Mouse (Mus musculus): ENCODE measurements around the gene Ugt2b37. TPM values are rescaled to one million over a fixed set of nuclear protein-coding genes. Genes with fewer than 3 reads are reported as not detected.
"Not testable (repeated sequence)": the region's sequence is repeated elsewhere in the genome, so short reads cannot be mapped to it uniquely, and the experiment has no call there.

Ugt2b37 gene
- not detected in 2 replicates for polyA plus RNA-seq (2014; fragmentation: Nextera tagmentation; extraction: Ambion mirVana)

GRCm38 (mm10) chr5:87254676-87255075 is at the start of gene Ugt2b37:
Gene Ugt2b37, minus strand, starts transcription at chr5:87254804.
- not testable (repeated sequence) for H3K27ac ChIP-seq (ENCODE audit: low read depth, low read length); H3K4me1 ChIP-seq (ENCODE audit: control insufficient read depth, insufficient read depth, low read length); H3K4me2 ChIP-seq; H3K27me3 ChIP-seq (ENCODE audit: control insufficient read depth, insufficient read depth, low read length); ATAC-seq (replicated peaks; ENCODE audit: insufficient number of reproducible peaks, low FRiP score, low TSS enrichment); H3K9me3 ChIP-seq (replicated peaks; ENCODE audit: control insufficient read depth, low read length); H3K4me3 ChIP-seq (ENCODE audit: low read depth, low read length); H3K36me3 ChIP-seq (ENCODE audit: control insufficient read depth, insufficient read depth, low read length); H3K9ac ChIP-seq (ENCODE audit: low read depth, low read length)
- 75% methylated on average over 3 of the region's 3 CpGs for WGBS (ENCODE audit: insufficient replicate concordance)

- H3K27ac ChIP-seq (ENCODE audit: low read depth, low read length); H3K4me2 ChIP-seq; H3K4me3 ChIP-seq (ENCODE audit: low read depth, low read length); ATAC-seq (replicated peaks; ENCODE audit: insufficient number of reproducible peaks, low FRiP score, low TSS enrichment); H3K9me3 ChIP-seq (replicated peaks; ENCODE audit: control insufficient read depth, low read length); H3K9ac ChIP-seq (ENCODE audit: low read depth, low read length); H3K27me3 ChIP-seq (ENCODE audit: control insufficient read depth, insufficient read depth, low read length); H3K4me1 ChIP-seq (ENCODE audit: control insufficient read depth, insufficient read depth, low read length); H3K36me3 ChIP-seq (ENCODE audit: control insufficient read depth, insufficient read depth, low read length): not testable (repeated sequence)
- 82% methylated on average over 4 of the region's 4 CpGs for WGBS (ENCODE audit: insufficient replicate concordance)
These were observed 31.6 kb upstream of the Ugt2b37 start for GRCm38 (mm10) chr5:87286180-87286579.

- H3K27me3 ChIP-seq (ENCODE audit: control insufficient read depth, insufficient read depth, low read length); ATAC-seq (replicated peaks; ENCODE audit: insufficient number of reproducible peaks, low FRiP score, low TSS enrichment): not testable (repeated sequence)
These were observed 21.4 kb upstream of the Ugt2b37 start for GRCm38 (mm10) chr5:87275986-87276385.

GRCm38 (mm10) chr5:87275581-87275980 is 21.0 kb upstream of the Ugt2b37 start:
- Histone ChIP-seq H3K27me3 (ENCODE audit: control insufficient read depth, insufficient read depth, low read length) (no peaks in the 10 kb centered on the region), H3K9ac (ENCODE audit: low read depth, low read length) (no peak overlapping the region), H3K4me2 (no peak overlapping the region), H3K4me3 (ENCODE audit: low read depth, low read length) (no peak overlapping the region), H3K27ac (ENCODE audit: low read depth, low read length) (no peak overlapping the region), H3K4me1 (ENCODE audit: control insufficient read depth, insufficient read depth, low read length) (no peaks in the 10 kb centered on the region), H3K9me3 (replicated peaks; ENCODE audit: control insufficient read depth, low read length) (no peaks in the 10 kb centered on the region), H3K36me3 (ENCODE audit: control insufficient read depth, insufficient read depth, low read length) (no peaks in the 10 kb centered on the region)
- ATAC-seq (replicated peaks; ENCODE audit: insufficient number of reproducible peaks, low FRiP score, low TSS enrichment): no peak
- WGBS (ENCODE audit: insufficient replicate concordance): 78% methylated on average over 6 of the region's 6 CpGs

More at GRCm38 (mm10) chr5:87275986-87276385, 21.4 kb upstream of the Ugt2b37 start:
- H3K4me2 ChIP-seq; H3K9ac ChIP-seq (ENCODE audit: low read depth, low read length); H3K4me1 ChIP-seq (ENCODE audit: control insufficient read depth, insufficient read depth, low read length); H3K9me3 ChIP-seq (replicated peaks; ENCODE audit: control insufficient read depth, low read length); H3K36me3 ChIP-seq (ENCODE audit: control insufficient read depth, insufficient read depth, low read length); H3K27ac ChIP-seq (ENCODE audit: low read depth, low read length); H3K4me3 ChIP-seq (ENCODE audit: low read depth, low read length): not testable (repeated sequence)
- WGBS (ENCODE audit: insufficient replicate concordance): 79% methylated on average over 4 of the region's 4 CpGs

GRCm38 (mm10) chr5:87255831-87256230 is 1.2 kb upstream of the Ugt2b37 start:
- Histone ChIP-seq H3K4me2 (no peak overlapping the region), H3K36me3 (ENCODE audit: control insufficient read depth, insufficient read depth, low read length) (no peaks in the 10 kb centered on the region), H3K4me3 (ENCODE audit: low read depth, low read length) (no peak overlapping the region), H3K27me3 (ENCODE audit: control insufficient read depth, insufficient read depth, low read length) (no peaks in the 10 kb centered on the region), H3K9me3 (replicated peaks; ENCODE audit: control insufficient read depth, low read length) (no peaks in the 10 kb centered on the region), H3K27ac (ENCODE audit: low read depth, low read length) (no peak overlapping the region), H3K9ac (ENCODE audit: low read depth, low read length) (no peak overlapping the region), H3K4me1 (ENCODE audit: control insufficient read depth, insufficient read depth, low read length) (no peaks in the 10 kb centered on the region)
- ATAC-seq (replicated peaks; ENCODE audit: insufficient number of reproducible peaks, low FRiP score, low TSS enrichment): no peak
- WGBS (ENCODE audit: insufficient replicate concordance): 73% methylated on average over 3 of the region's 3 CpGs

- H3K9ac ChIP-seq (ENCODE audit: low read depth, low read length); H3K4me3 ChIP-seq (ENCODE audit: low read depth, low read length); H3K9me3 ChIP-seq (replicated peaks; ENCODE audit: control insufficient read depth, low read length); H3K27ac ChIP-seq (ENCODE audit: low read depth, low read length); H3K4me1 ChIP-seq (ENCODE audit: control insufficient read depth, insufficient read depth, low read length); H3K36me3 ChIP-seq (ENCODE audit: control insufficient read depth, insufficient read depth, low read length); ATAC-seq (replicated peaks; ENCODE audit: insufficient number of reproducible peaks, low FRiP score, low TSS enrichment); H3K4me2 ChIP-seq; H3K27me3 ChIP-seq (ENCODE audit: control insufficient read depth, insufficient read depth, low read length): not testable (repeated sequence)
These were observed 12.5 kb downstream of the Ugt2b37 start for GRCm38 (mm10) chr5:87242140-87242539.

DNA sequence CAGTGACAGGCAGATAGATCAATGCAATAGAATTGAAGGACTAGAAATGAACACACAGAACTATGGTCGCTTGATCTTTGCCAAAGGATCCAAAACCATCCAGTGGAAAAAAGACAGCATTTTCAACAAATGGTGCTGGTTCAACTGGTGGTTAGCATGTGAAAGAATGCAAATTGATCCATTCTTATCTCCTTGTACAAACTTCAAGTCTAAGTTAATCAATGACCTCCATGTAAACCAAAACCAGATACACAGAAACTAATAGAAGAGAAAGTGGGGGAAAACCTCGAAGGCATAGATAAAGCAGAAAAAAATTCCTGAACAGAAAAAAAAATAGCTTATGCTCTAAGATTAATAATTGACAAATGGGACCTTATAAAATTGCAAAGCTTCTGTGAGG is 58.2 kb downstream of the Ugt2b37 start:
- H3K4me1 ChIP-seq (ENCODE audit: control insufficient read depth, insufficient read depth, low read length); H3K4me2 ChIP-seq; H3K27me3 ChIP-seq (ENCODE audit: control insufficient read depth, insufficient read depth, low read length); H3K36me3 ChIP-seq (ENCODE audit: control insufficient read depth, insufficient read depth, low read length); H3K27ac ChIP-seq (ENCODE audit: low read depth, low read length); H3K4me3 ChIP-seq (ENCODE audit: low read depth, low read length); ATAC-seq (replicated peaks; ENCODE audit: insufficient number of reproducible peaks, low FRiP score, low TSS enrichment); H3K9ac ChIP-seq (ENCODE audit: low read depth, low read length); H3K9me3 ChIP-seq (replicated peaks; ENCODE audit: control insufficient read depth, low read length): not testable (repeated sequence)
- 54% methylated on average over 2 of the region's 2 CpGs for WGBS (ENCODE audit: insufficient replicate concordance)

Other genes with a start within 250 kb of the Ugt2b37 start
- not detected in 2 replicates for gene Ugt2b36, start 162.2 kb downstream of the Ugt2b37 start, polyA plus RNA-seq (2014; fragmentation: Nextera tagmentation; extraction: Ambion mirVana)
- gene Ugt2b5, start 114.5 kb downstream of the Ugt2b37 start, polyA plus RNA-seq (2014; fragmentation: Nextera tagmentation; extraction: Ambion mirVana): not detected in 2 replicates
- gene Ugt2a3, start 82.4 kb upstream of the Ugt2b37 start, polyA plus RNA-seq (2014; fragmentation: Nextera tagmentation; extraction: Ambion mirVana): not detected in 2 replicates
- not detected in 2 replicates for gene Ugt2b38, start 169.4 kb upstream of the Ugt2b37 start, polyA plus RNA-seq (2014; fragmentation: Nextera tagmentation; extraction: Ambion mirVana)
- not detected in 2 replicates for gene Ugt2a2, start 227.5 kb upstream of the Ugt2b37 start, polyA plus RNA-seq (2014; fragmentation: Nextera tagmentation; extraction: Ambion mirVana)
- gene Gm43638, start 232.0 kb upstream of the Ugt2b37 start, polyA plus RNA-seq (2014; fragmentation: Nextera tagmentation; extraction: Ambion mirVana): not detected in 2 replicates
- not detected in 2 replicates for gene Ugt2a1, start 236.1 kb upstream of the Ugt2b37 start, polyA plus RNA-seq (2014; fragmentation: Nextera tagmentation; extraction: Ambion mirVana)